Comparison of ENCODE assay signal across 8 mouse cellular contexts in genomic region chr8:123949686-123949986, GRCm38 (mm10). TPM values are rescaled to one million over a fixed set of nuclear protein-coding genes. Genes with fewer than 3 reads are reported as not detected.
A peak's percentile ranks its signal among the peaks of the same experiment; 100 is the strongest.
DNase-seq lines count a peak whose midpoint lies in the region; ATAC-seq and TF ChIP-seq lines count a peak whose summit lies in the region.

No protein-coding gene starts in this region.

- intact Hi-C loops in left cerebral cortex, postnatal 25 days (cut with DNase I), result loop anchor here (5.0 kb wide), 1 partner anchor 73 kb away; the partner anchor contains the start of genes Taf5l and Urb2
- intact Hi-C loops in gastrocnemius, postnatal 36 days (cut with DNase I), result no loop called here

- no peak for DNase-seq in kidney, postnatal 0 days (ENCODE audit: low spot score)
- DNase-seq in kidney, postnatal 14 days, result no peak
- no peak for DNase-seq in hindbrain, postnatal 0 days (ENCODE audit: low spot score)
- no peak for DNase-seq in midbrain, postnatal 0 days (ENCODE audit: low spot score)
- no peak for DNase-seq in left cerebral cortex, adult 8-10 months (ENCODE audit: low spot score in 2 of 2)
- no peak for DNase-seq in left cerebral cortex, postnatal 25 days (ENCODE audit: low spot score in 2 of 2)
- DNase-seq in gastrocnemius, postnatal 36 days, result no peak

- TF ChIP-seq POLR2A in cortical plate, adult 2 months (IDR thresholded peaks at IDR 0.05; ENCODE audit: extremely low read depth, insufficient read depth, low read length), result no peak

- no peaks in the 10 kb centered on the region for H3K9me3 ChIP-seq in kidney, postnatal 0 days (replicated peaks; ENCODE audit: low read length)
- no peaks in the 10 kb centered on the region for H3K9me3 ChIP-seq in hindbrain, postnatal 0 days (ENCODE audit: low read length)
- no peaks in the 10 kb centered on the region for H3K9me3 ChIP-seq in midbrain, postnatal 0 days (ENCODE audit: low read length)

- ATAC-seq in kidney, postnatal 0 days (replicated peaks; ENCODE audit: low FRiP score, low read depth), result peak; percentile 18; the same call in 1 of the 2 replicates
- ATAC-seq in hindbrain, postnatal 0 days, result no peak
- ATAC-seq in midbrain, postnatal 0 days (ENCODE audit: low FRiP score), result peak; percentile 41

- peak overlapping the region; percentile 98 for H3K4me3 ChIP-seq in kidney, postnatal 0 days (replicated peaks; ENCODE audit: low read depth, low read length)
- H3K4me3 ChIP-seq in cortical plate, adult 2 months (ENCODE audit: insufficient read depth, low read length), result peak overlapping the region; percentile 63
- H3K4me3 ChIP-seq in hindbrain, postnatal 0 days (ENCODE audit: low read length), result peak overlapping the region; percentile 99
- peak overlapping the region; percentile 97 for H3K4me3 ChIP-seq in midbrain, postnatal 0 days (ENCODE audit: low read depth, low read length)

- H3K36me3 ChIP-seq in kidney, postnatal 0 days (ENCODE audit: insufficient read depth, low read length), result peaks cover 9% of the 10 kb centered on the region
- H3K36me3 ChIP-seq in hindbrain, postnatal 0 days (ENCODE audit: insufficient read depth, low read length), result peaks cover 29% of the 10 kb centered on the region
- peaks cover 21% of the 10 kb centered on the region for H3K36me3 ChIP-seq in midbrain, postnatal 0 days (ENCODE audit: insufficient read depth, low read length)

- H3K9ac ChIP-seq in kidney, postnatal 0 days (ENCODE audit: low read depth, low read length), result peak overlapping the region; percentile 77
- H3K9ac ChIP-seq in hindbrain, postnatal 0 days (replicated peaks; ENCODE audit: low read length), result peak overlapping the region; percentile 57
- H3K9ac ChIP-seq in midbrain, postnatal 0 days (replicated peaks; ENCODE audit: low read length, poor library complexity, severe bottlenecking), result peak overlapping the region; percentile 74

- peak overlapping the region; percentile 86 for H3K27ac ChIP-seq in kidney, postnatal 0 days
- no peak overlapping the region for H3K27ac ChIP-seq in cortical plate, adult 2 months (ENCODE audit: insufficient read depth, low read length)
- peak overlapping the region; percentile 88 for H3K27ac ChIP-seq in hindbrain, postnatal 0 days
- H3K27ac ChIP-seq in midbrain, postnatal 0 days (ENCODE audit: low read depth, low read length), result peak overlapping the region; percentile 79

- no peaks in the 10 kb centered on the region for H3K27me3 ChIP-seq in kidney, postnatal 0 days (ENCODE audit: insufficient read depth, low read length)
- H3K27me3 ChIP-seq in hindbrain, postnatal 0 days (ENCODE audit: insufficient read depth, low read length), result no peaks in the 10 kb centered on the region
- H3K27me3 ChIP-seq in midbrain, postnatal 0 days (ENCODE audit: insufficient read depth, low read length), result no peaks in the 10 kb centered on the region

- 0 out of 2 replicates have a peak, but pooled peaks cover 6% of the 10 kb centered on the region for H3K4me1 ChIP-seq in kidney, postnatal 0 days (replicated peaks; ENCODE audit: insufficient read depth, low read length)
- peaks cover 2% of the 10 kb centered on the region for H3K4me1 ChIP-seq in cortical plate, adult 2 months (ENCODE audit: control insufficient read depth, insufficient read depth, low read length)
- peaks cover 11% of the 10 kb centered on the region for H3K4me1 ChIP-seq in hindbrain, postnatal 0 days (ENCODE audit: insufficient read depth, low read length)
- H3K4me1 ChIP-seq in midbrain, postnatal 0 days (ENCODE audit: insufficient read depth, low read length), result 0 out of 2 replicates have a peak, but pooled peaks cover 6% of the 10 kb centered on the region

- no peak for TF ChIP-seq CTCF in kidney, postnatal 0 days (IDR thresholded peaks at IDR 0.05; ENCODE audit: low read depth)
- no peak for TF ChIP-seq CTCF in cortical plate, adult 2 months (IDR thresholded peaks at IDR 0.05; ENCODE audit: extremely low read depth, insufficient read depth, low read length)
- TF ChIP-seq CTCF in hindbrain, postnatal 0 days (IDR thresholded peaks at IDR 0.05; ENCODE audit: low read depth), result no peak
- no peak for TF ChIP-seq CTCF in midbrain, postnatal 0 days (IDR thresholded peaks at IDR 0.05)

- peak overlapping the region; percentile 99 for H3K4me2 ChIP-seq in kidney, postnatal 0 days (ENCODE audit: low read length)
- peak overlapping the region; percentile 82 for H3K4me2 ChIP-seq in hindbrain, postnatal 0 days (ENCODE audit: low read depth, low read length)
- H3K4me2 ChIP-seq in midbrain, postnatal 0 days (ENCODE audit: low read depth, low read length, poor library complexity, severe bottlenecking), result peak overlapping the region; percentile 86

- WGBS in kidney, postnatal 0 days, result 2% methylated on average over 10 of the region's 10 CpGs
- WGBS in hindbrain, postnatal 0 days, result 6% methylated on average over 10 of the region's 10 CpGs
- 9% methylated on average over 10 of the region's 10 CpGs for WGBS in midbrain, postnatal 0 days

RNA-seq across cellular contexts. Expression of gene Nup133, which starts 0.6 kb away (rescaled TPM):
- 19.0 and 21.3 TPM in 2 replicates for polyA plus RNA-seq in kidney, postnatal 0 days (2015; fragmentation: Nextera tagmentation; extraction: Ambion mirVana)
- 17.7 and 21.0 TPM in 2 replicates for polyA plus RNA-seq in cortical plate, adult 2 months (2012; rRNA removed)
- 23.0 and 36.3 TPM in 2 replicates for total RNA-seq in hindbrain, postnatal 0 days (2014; rRNA removed)
- 15.4 and 21.0 TPM in 2 replicates for polyA plus RNA-seq in hindbrain, postnatal 0 days (2015; fragmentation: Nextera tagmentation; extraction: Ambion mirVana)
- 19.4 and 27.8 TPM in 2 replicates for total RNA-seq in midbrain, postnatal 0 days (2014; rRNA removed)
- polyA plus RNA-seq in midbrain, postnatal 0 days (2015; fragmentation: Nextera tagmentation; extraction: Ambion mirVana), result 15.2 and 16.1 TPM in 2 replicates
- total RNA-seq in left cerebral cortex, adult 8-10 months (2022), result 10 to 100 TPM; 23.7 to 29.5 (median 26.1) TPM
- 10 to 100 TPM; 20.8 to 24.1 TPM for total RNA-seq in left cerebral cortex, postnatal 25 days (2021)
- 10 to 100 TPM in 1 of 2 experiments, 1 to 10 TPM in 1; 6.6 to 11.0 TPM for total RNA-seq in gastrocnemius, postnatal 36 days (2021)

RNA-seq across cellular contexts. Expression of gene Abcb10, which starts 33.3 kb away (rescaled TPM):
- 14.4 and 15.5 TPM in 2 replicates for polyA plus RNA-seq in kidney, postnatal 0 days (2015; fragmentation: Nextera tagmentation; extraction: Ambion mirVana)
- polyA plus RNA-seq in cortical plate, adult 2 months (2012; rRNA removed), result 13.4 and 14.1 TPM in 2 replicates
- 39.0 and 43.2 TPM in 2 replicates for total RNA-seq in hindbrain, postnatal 0 days (2014; rRNA removed)
- 12.4 and 13.4 TPM in 2 replicates for polyA plus RNA-seq in hindbrain, postnatal 0 days (2015; fragmentation: Nextera tagmentation; extraction: Ambion mirVana)
- 43.4 and 52.7 TPM in 2 replicates for total RNA-seq in midbrain, postnatal 0 days (2014; rRNA removed)
- 14.7 and 14.8 TPM in 2 replicates for polyA plus RNA-seq in midbrain, postnatal 0 days (2015; fragmentation: Nextera tagmentation; extraction: Ambion mirVana)
- 10 to 100 TPM; 19.2 to 21.4 (median 20.1) TPM for total RNA-seq in left cerebral cortex, adult 8-10 months (2022)
- 10 to 100 TPM; 14.3 to 16.5 TPM for total RNA-seq in left cerebral cortex, postnatal 25 days (2021)
- total RNA-seq in gastrocnemius, postnatal 36 days (2021), result 10 to 100 TPM; 15.6 to 15.9 TPM

RNA-seq across cellular contexts. Expression of gene Acta1, which starts 55.1 kb away (rescaled TPM):
- polyA plus RNA-seq in kidney, postnatal 0 days (2015; fragmentation: Nextera tagmentation; extraction: Ambion mirVana), result 1.8 and 2.4 TPM in 2 replicates
- 24.6 and 33.3 TPM in 2 replicates for polyA plus RNA-seq in cortical plate, adult 2 months (2012; rRNA removed)
- 21.2 and 139 TPM in 2 replicates for total RNA-seq in hindbrain, postnatal 0 days (2014; rRNA removed)
- polyA plus RNA-seq in hindbrain, postnatal 0 days (2015; fragmentation: Nextera tagmentation; extraction: Ambion mirVana), result 13.9 and 15.1 TPM in 2 replicates
- total RNA-seq in midbrain, postnatal 0 days (2014; rRNA removed), result 12.3 and 22.7 TPM in 2 replicates
- polyA plus RNA-seq in midbrain, postnatal 0 days (2015; fragmentation: Nextera tagmentation; extraction: Ambion mirVana), result 18.9 and 19.5 TPM in 2 replicates
- total RNA-seq in left cerebral cortex, adult 8-10 months (2022), result 10 to 100 TPM in 3 of 4 experiments, 1 to 10 TPM in 1; 9.2 to 24.8 (median 18.0) TPM
- 10 to 100 TPM; 12.1 to 13.9 TPM for total RNA-seq in left cerebral cortex, postnatal 25 days (2021)
- total RNA-seq in gastrocnemius, postnatal 36 days (2021), result over 10,000 TPM; 54,633 to 61,739 TPM

Comparison
In these comparisons a context has a peak if more than half of its experiments do, and no peak if none do; other contexts are left out.
1. RNA of gene Acta1, which starts 55.1 kb away (total RNA-seq): 54,633 to 61,739 TPM in gastrocnemius, postnatal 36 days; 12.3 to 22.7 TPM in midbrain, postnatal 0 days, 9.2 to 24.8 TPM in left cerebral cortex, adult 8-10 months, 21.2 to 139 TPM in hindbrain, postnatal 0 days and 12.1 to 13.9 TPM in left cerebral cortex, postnatal 25 days; every median in the first group is over 100 times any median in the second.
2. Peak in every context shown above with its lines, with median percentiles within 50 percentile points of each other: H3K4me2 ChIP-seq, H3K4me3 ChIP-seq and H3K9ac ChIP-seq.